Mouse (Mus musculus) heart, embryonic 13.5 days (tissue): ENCODE results near the gene Plbd2. TPM values are rescaled to one million over a fixed set of nuclear protein-coding genes. Genes with fewer than 3 reads are reported as not detected.
A peak's percentile ranks its signal among the peaks of the same experiment; 100 is the strongest.

Source experiments
- ATAC-seq: fragments of 200-750 bp; cut with Nextera tagmentation; 2 replicates; pipeline ENCODE4 v1.8.0; 2017; ENCODE audit warnings: moderate TSS enrichment; ENCODE audit not compliant: insufficient number of reproducible peaks, low FRiP score, low TSS enrichment; ENCODE audit errors: extremely low read depth
- H3K27ac ChIP-seq: fragments of 300-500 bp; sonication (generic); replicated peaks from 2 replicates; pipeline ENCODE4 v1.5.1; 2015; ENCODE audit warnings: moderate library complexity, mild to moderate bottlenecking, inconsistent platforms
- H3K27me3 ChIP-seq: fragments of 300-500 bp; sonication (generic); replicated peaks from 2 replicates; pipeline ENCODE4 v1.6.1; 2015; ENCODE audit warnings: mild to moderate bottlenecking, inconsistent platforms
- H3K36me3 ChIP-seq: fragments of 300-500 bp; sonication (generic); 2 replicates; pipeline ENCODE4 v1.6.1; 2015; ENCODE audit warnings: mild to moderate bottlenecking, inconsistent platforms
- H3K4me1 ChIP-seq: fragments of 300-500 bp; sonication (generic); 2 replicates; pipeline ENCODE4 v1.6.1; 2015; ENCODE audit warnings: inconsistent platforms
- H3K4me2 ChIP-seq: fragments of 300-500 bp; sonication (generic); 2 replicates; pipeline ENCODE4 v1.6.1; 2015; ENCODE audit warnings: inconsistent platforms, mild to moderate bottlenecking, moderate library complexity
- H3K4me3 ChIP-seq: fragments of 300-500 bp; sonication (generic); 2 replicates; pipeline ENCODE4 v1.5.1; 2015; ENCODE audit warnings: moderate library complexity, mild to moderate bottlenecking, inconsistent platforms
- H3K9ac ChIP-seq: fragments of 300-500 bp; sonication (generic); 2 replicates; pipeline ENCODE4 v1.6.1; 2015; ENCODE audit warnings: inconsistent platforms, mild to moderate bottlenecking, moderate library complexity
- H3K9me3 ChIP-seq: fragments of 300-500 bp; sonication (generic); 2 replicates; pipeline ENCODE4 v1.6.1; 2016; ENCODE audit warnings: inconsistent platforms
- WGBS: fragments of 180-500 bp; shearing (Covaris S2); methylation state at CpG from one replicate; pipeline ENCODE4 v1.1.7; 2015; ENCODE audit warnings: mixed read lengths; 5-methylcytosine and 5-hydroxymethylcytosine counted together
- polyA plus RNA-seq: library from polyadenylated mRNA; unstranded; fragments of >200 nt; fragmentation: Nextera tagmentation; extraction: Ambion mirVana; gene quantifications from 2 replicates; pipeline ENCODE4 v1.2.1, GENCODE M21; 2015

The Plbd2 gene
- polyA plus RNA-seq, 1 experiment from 2014 or later = 41.5 TPM

DNA sequence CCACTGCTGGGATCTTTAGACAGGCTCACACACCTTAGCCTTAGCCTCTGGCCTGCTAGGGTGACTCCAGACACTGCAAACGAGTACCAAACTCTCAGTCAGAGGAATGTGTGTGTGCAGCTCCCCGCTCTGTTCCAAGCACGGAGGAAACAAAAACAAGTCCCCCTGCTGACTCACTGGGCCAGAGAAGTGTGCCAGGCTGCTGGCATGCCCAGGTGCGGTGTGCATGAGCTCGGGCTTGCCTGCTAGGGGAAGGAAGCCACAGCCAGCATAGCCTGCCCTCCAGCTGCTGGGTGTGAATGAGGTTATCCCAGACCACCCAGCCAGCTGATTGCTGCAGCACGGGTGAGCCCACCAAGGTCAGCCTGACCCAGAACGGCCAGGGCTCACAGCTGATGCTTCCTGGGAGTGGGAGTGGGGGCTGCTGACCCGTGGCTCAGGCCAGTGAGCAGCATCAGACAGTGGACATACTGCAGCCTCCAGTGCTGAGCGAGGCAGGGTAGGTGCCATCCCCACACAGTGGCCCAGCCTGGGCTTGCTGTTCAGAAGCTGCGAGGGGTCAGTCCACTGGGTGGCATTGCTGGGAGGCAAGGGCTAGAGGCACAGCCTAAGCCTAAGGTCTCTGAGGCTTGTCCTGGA, 8.2 kb downstream of the Plbd2 start:
- H3K27ac ChIP-seq = no peak overlapping the region
- 63% methylated on average over 10 of the region's 10 CpGs for WGBS
- ATAC-seq = no peak
- H3K9me3 ChIP-seq = no peaks in the 10 kb centered on the region
- no peak overlapping the region for H3K9ac ChIP-seq
- peaks cover 61% of the 10 kb centered on the region for H3K36me3 ChIP-seq
- no peak overlapping the region for H3K4me3 ChIP-seq
- H3K4me1 ChIP-seq = peaks cover 13% of the 10 kb centered on the region
- H3K4me2 ChIP-seq = no peak overlapping the region
- no peaks in the 10 kb centered on the region for H3K27me3 ChIP-seq

DNA sequence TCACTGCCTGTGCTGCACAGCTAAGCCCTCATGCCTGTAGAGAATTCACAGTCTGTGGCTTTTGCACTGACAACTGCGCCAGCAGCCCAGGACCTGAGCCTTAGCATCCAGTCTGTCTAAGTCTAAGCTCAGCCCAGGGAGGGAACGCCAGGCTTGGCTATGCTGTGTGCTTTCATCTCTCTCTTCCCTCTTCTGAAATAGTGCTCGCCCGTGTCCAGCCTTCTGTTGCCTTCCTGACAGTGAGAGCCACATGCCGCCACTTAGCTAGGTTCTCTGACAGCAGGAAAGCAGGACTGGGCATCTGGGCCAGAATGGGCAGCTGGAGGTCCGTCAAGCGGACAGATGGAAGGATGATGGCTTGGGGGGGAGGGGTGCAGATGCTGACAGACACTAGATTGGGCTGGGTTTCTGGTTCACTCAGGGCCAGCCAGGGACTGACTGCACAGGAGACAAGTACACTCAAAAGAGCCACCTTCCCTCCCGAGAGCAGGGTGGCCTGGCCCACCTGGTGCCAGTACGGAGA, 9.5 kb downstream of the Plbd2 start:
- no peak overlapping the region for H3K27ac ChIP-seq
- no peaks in the 10 kb centered on the region for H3K27me3 ChIP-seq
- WGBS = 85% methylated on average over 9 of the region's 9 CpGs
- H3K9me3 ChIP-seq = no peaks in the 10 kb centered on the region
- no peak for ATAC-seq
- H3K9ac ChIP-seq = no peak overlapping the region
- H3K4me3 ChIP-seq = no peak overlapping the region
- H3K4me1 ChIP-seq = peaks cover 13% of the 10 kb centered on the region
- no peak overlapping the region for H3K4me2 ChIP-seq
- peaks cover 67% of the 10 kb centered on the region for H3K36me3 ChIP-seq

DNA sequence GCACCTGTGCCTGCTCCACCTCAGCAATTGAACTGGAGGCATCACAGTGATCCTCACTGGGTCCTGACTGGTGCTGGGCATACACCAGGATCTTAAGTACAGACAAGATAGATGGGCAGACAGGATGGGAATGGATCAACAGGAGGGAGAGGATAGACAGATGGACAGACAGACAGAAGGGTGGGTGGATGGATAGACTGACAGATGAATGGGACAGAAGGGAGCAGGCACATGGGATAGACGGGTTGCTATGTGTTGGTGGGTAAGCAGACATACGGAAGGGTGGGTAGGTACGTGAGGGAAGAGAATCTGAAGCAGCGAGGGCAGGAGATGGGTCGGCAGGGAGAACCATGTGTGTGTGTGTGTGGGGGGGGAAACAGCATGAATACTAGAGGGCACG, 10.0 kb downstream of the Plbd2 start:
- Histone ChIP-seq H3K27ac (no peak overlapping the region), H3K36me3 (peaks cover 67% of the 10 kb centered on the region), H3K9me3 (no peaks in the 10 kb centered on the region), H3K4me3 (no peak overlapping the region), H3K4me1 (peaks cover 13% of the 10 kb centered on the region), H3K27me3 (no peaks in the 10 kb centered on the region), H3K9ac (no peak overlapping the region), H3K4me2 (no peak overlapping the region)
- WGBS = 93% methylated on average over 6 of the region's 6 CpGs
- no peak for ATAC-seq

DNA sequence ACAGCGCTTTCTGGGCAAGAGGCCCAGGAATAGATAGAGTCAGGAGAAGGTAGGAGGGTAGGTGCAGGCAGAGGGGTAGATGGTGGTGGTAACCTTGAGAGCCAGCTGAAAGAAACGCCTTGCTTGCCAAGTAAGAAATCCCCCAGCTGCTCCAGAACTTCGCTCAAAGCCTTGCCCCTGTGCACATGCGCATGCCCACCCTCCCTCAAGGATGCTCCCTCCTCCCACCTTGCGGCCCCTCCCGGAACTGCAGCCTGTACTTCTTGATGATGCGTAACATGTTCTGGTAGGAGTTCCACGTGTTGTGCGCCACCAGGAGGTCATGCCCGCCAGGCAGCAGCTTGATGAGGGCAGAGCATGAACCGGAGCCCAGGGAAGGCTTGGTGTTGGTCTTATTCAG, 11.0 kb downstream of the Plbd2 start:
- Histone ChIP-seq H3K9me3 (no peaks in the 10 kb centered on the region), H3K4me3 (no peak overlapping the region), H3K27me3 (no peaks in the 10 kb centered on the region), H3K27ac (no peak overlapping the region), H3K36me3 (peaks cover 66% of the 10 kb centered on the region), H3K9ac (no peak overlapping the region), H3K4me1 (peaks cover 13% of the 10 kb centered on the region), H3K4me2 (no peak overlapping the region)
- no peak for ATAC-seq
- WGBS = 64% methylated on average over 11 of the region's 11 CpGs

DNA sequence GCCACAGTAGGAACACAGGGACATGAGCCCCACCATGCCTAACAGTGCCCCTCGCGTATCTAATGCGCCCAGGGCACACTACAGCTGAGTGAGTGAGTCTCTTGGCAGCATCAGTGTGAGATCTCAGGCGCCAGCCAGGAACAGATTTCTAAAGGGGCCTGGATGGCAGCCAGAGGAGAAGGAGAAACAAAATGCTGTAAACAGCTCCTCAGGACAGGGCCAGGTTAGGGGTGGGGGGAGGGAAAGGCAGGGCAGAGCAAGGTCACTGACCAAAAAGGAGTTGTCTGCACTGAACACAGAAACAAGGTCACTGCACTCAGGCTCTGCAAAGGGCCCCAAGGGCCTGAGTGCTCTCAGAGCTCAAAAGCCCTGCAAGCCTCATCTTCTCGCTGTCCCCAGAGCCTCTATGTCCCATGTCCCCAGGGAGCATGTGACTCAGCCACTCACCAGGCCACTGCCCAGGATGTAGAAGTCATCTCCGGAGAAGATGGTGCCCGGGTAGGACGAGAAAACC, 12.7 kb downstream of the Plbd2 start:
- peak overlapping the region; percentile 77 for H3K27ac ChIP-seq
- 0 out of 2 replicates have a peak overlapping the region, but pooled peaks have one; percentile 8 for H3K9ac ChIP-seq
- H3K9me3 ChIP-seq = no peaks in the 10 kb centered on the region
- H3K4me3 ChIP-seq = no peak overlapping the region
- peaks cover 13% of the 10 kb centered on the region for H3K4me1 ChIP-seq
- WGBS = 59% methylated on average over 8 of the region's 8 CpGs
- H3K27me3 ChIP-seq = no peaks in the 10 kb centered on the region
- H3K4me2 ChIP-seq = no peak overlapping the region
- no peak for ATAC-seq
- H3K36me3 ChIP-seq = peaks cover 72% of the 10 kb centered on the region

DNA sequence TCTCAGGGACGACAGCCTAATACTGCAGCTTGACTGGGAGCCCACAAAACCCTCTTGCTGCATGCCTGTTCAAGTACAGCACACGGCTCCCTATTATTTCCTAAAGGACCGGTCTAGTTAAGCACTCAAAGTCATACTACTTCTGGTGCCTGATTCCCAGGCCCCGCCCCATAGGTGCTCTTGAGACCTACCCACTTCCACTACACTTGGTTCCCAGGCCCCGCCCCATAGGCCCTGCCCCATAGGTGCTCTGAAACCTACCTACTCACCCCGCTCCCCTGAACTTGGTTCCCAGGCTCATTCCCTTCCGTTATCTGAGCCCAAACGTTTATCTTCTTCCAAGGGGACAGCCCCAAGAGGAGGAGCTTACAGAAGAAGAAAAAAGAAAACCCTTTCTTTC, 15.6 kb downstream of the Plbd2 start:
- no peak overlapping the region for H3K27ac ChIP-seq
- ATAC-seq = no peak
- no peak overlapping the region for H3K4me3 ChIP-seq
- no peaks in the 10 kb centered on the region for H3K27me3 ChIP-seq
- peaks cover 13% of the 10 kb centered on the region for H3K4me1 ChIP-seq
- 75% methylated on average over 8 of the region's 8 CpGs for WGBS
- no peak overlapping the region for H3K9ac ChIP-seq
- no peak overlapping the region for H3K4me2 ChIP-seq
- peaks cover 67% of the 10 kb centered on the region for H3K36me3 ChIP-seq
- no peaks in the 10 kb centered on the region for H3K9me3 ChIP-seq

DNA sequence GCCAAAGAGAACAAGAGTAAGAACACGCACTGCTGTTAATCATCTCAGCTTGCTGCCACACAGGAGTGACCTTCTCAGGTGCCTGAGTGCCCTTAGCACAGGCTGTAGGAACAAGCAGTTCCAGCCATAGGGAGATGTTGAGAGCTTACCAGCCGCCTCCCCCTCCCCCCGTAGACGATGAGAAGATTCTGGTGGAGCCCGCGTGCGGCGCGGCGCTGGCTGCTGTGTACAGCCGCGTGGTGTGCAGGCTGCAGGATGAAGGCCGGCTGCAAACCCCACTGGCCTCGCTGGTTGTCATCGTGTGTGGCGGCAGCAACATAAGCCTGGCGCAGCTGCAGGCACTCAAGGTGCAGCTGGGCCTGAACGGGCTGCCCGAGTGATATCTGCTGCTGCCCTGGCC, 20.0 kb downstream of the Plbd2 start:
- 77% methylated on average over 19 of the region's 19 CpGs for WGBS
- no peak for ATAC-seq

DNA sequence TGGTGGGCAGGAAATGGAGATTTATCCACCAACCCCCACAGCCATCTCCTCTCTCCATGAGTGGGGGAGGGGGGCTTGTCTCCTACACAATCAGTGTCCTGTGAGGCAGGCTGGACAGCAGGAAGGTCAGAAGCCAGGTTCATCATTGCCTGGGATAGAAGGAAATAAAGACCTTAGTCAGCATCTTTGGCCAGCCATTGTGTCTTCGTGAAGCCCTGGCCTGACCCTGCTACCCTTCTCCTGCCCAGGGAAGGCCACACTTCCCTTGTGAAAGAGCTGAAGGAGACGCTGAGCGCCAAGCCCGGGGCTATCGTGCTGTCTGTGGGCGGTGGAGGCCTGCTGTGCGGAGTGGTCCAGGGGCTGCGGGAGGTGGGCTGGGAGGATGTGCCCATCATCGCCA, 22.2 kb downstream of the Plbd2 start:
- H3K36me3 ChIP-seq = peaks cover 25% of the 10 kb centered on the region
- peaks cover 18% of the 10 kb centered on the region for H3K27me3 ChIP-seq
- WGBS = 74% methylated on average over 9 of the region's 9 CpGs

More for the DNA sequence above, 20.0 kb downstream of the Plbd2 start:
- Histone ChIP-seq H3K9ac (no peak overlapping the region), H3K4me2 (no peak overlapping the region), H3K27me3 (0 out of 2 replicates have a peak, but pooled peaks cover 3% of the 10 kb centered on the region), H3K4me3 (no peak overlapping the region), H3K27ac (no peak overlapping the region), H3K4me1 (no peaks in the 10 kb centered on the region), H3K36me3 (peaks cover 46% of the 10 kb centered on the region), H3K9me3 (no peaks in the 10 kb centered on the region)

DNA sequence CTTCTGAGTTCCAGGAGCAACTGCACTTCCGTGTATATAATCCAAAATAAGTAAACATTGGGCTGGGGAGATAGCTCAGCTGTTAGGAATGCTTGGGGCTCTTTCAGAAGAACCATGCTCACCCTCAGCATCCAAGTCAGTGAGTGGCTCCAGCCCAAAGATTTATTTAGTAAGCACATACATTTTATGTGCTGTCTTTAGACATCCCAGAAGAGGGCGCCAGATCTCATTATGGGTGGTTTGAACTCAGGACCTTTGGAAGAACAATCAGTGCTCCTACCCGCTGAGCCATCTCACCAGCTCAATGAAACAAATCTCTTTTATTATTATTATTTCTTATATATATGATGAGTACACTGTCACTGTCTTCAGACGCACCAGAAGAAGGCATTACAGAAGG, 23.9 kb downstream of the Plbd2 start:
- no peak for ATAC-seq
- H3K27me3 ChIP-seq = peaks cover 26% of the 10 kb centered on the region
- peaks cover 8% of the 10 kb centered on the region for H3K36me3 ChIP-seq
- no peak overlapping the region for H3K9ac ChIP-seq
- H3K4me3 ChIP-seq = no peak overlapping the region
- peaks cover 6% of the 10 kb centered on the region; the same call in 1 of the 2 replicates for H3K4me1 ChIP-seq
- no peak overlapping the region for H3K27ac ChIP-seq
- no peak overlapping the region for H3K4me2 ChIP-seq
- no peaks in the 10 kb centered on the region for H3K9me3 ChIP-seq
- WGBS = 62% methylated on average over 4 of the region's 4 CpGs

More for the DNA sequence above, 22.2 kb downstream of the Plbd2 start:
- H3K9ac ChIP-seq = no peak overlapping the region
- no peak overlapping the region for H3K4me3 ChIP-seq
- peaks cover 3% of the 10 kb centered on the region; the same call in 1 of the 2 replicates for H3K4me1 ChIP-seq
- no peak overlapping the region for H3K27ac ChIP-seq
- no peaks in the 10 kb centered on the region for H3K9me3 ChIP-seq
- no peak for ATAC-seq
- no peak overlapping the region for H3K4me2 ChIP-seq

DNA sequence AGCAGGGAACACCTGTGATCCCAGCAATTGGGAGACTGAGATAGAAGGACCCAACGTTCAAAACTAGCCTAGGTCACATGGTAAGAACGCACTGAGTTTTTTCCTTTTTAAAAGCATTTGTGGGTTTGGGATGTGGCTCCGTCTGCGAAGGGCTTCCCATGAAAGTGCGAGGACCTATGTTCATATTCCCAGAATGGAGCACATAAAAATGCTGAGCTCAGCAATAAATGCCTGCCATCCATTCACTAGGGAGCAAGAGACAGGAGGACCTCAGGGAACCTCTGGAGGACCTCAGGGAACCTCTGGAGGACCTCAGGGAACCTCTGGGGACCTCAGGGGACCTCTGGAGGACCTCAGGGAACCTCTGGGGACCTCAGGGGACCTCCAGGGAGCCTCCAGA, 25.4 kb downstream of the Plbd2 start:
- Histone ChIP-seq H3K36me3 (no peaks in the 10 kb centered on the region), H3K4me1 (peaks cover 6% of the 10 kb centered on the region; the same call in 1 of the 2 replicates), H3K27me3 (peaks cover 26% of the 10 kb centered on the region), H3K9me3 (no peaks in the 10 kb centered on the region), H3K4me3 (no peak overlapping the region), H3K27ac (no peak overlapping the region), H3K4me2 (no peak overlapping the region), H3K9ac (no peak overlapping the region)
- ATAC-seq = no peak
- WGBS = 79% methylated on average over 5 of the region's 5 CpGs

DNA sequence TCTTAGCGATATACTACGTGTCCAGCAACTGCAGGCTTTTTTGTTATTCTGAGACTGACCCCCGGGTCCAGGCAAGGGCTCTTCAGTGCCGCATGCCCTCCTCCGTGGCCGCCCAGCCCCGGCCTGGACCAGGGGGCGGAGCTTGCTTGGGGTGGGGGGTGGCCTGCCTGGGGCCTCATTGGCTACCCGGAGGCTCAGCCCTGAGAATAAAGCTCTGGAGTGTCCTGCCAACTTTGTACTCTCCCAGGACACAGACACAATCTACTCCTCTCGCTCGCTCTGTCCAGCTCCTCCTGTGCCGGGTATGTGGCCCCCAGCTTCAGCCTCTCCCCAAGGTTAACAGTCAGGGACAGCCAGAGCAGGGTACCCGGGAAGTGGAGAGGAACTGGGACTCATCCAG, 27.1 kb downstream of the Plbd2 start, which contains the start of gene Sds:
Gene Sds, plus strand, starts transcription at position 231 of the 400 bp plus-strand sequence.
- Histone ChIP-seq H3K9ac (peak within 1 kb of the TSS; percentile 6; the same call in 1 of the 2 replicates), H3K4me2 (peak within 1 kb of the TSS; percentile 42), H3K36me3 (no peaks in the 10 kb centered on the region), H3K4me3 (no peak within 1 kb of the TSS), H3K27me3 (peaks cover 35% of the 10 kb centered on the region), H3K27ac (no peak within 1 kb of the TSS), H3K4me1 (peaks cover 6% of the 10 kb centered on the region; the same call in 1 of the 2 replicates), H3K9me3 (no peaks in the 10 kb centered on the region)
- no peak for ATAC-seq
- 16% methylated on average over 13 of the region's 13 CpGs for WGBS
